Mouse (Mus musculus) midbrain, postnatal 0 days (tissue): ENCODE results near the gene Pde10a. TPM values are rescaled to one million over a fixed set of nuclear protein-coding genes. Genes with fewer than 3 reads are reported as not detected.

Experiments
- ATAC-seq: fragments of 200-750 bp; cut with Nextera tagmentation; 2 replicates; pipeline ENCODE4 v1.8.0; 2017; ENCODE audit warnings: moderate number of reproducible peaks, mild to moderate bottlenecking, moderate TSS enrichment, moderate library complexity; ENCODE audit not compliant: low FRiP score
- DNase-seq: peaks from one replicate; pipeline ENCODE4 v3.0.0-alpha.2; 2015; ENCODE audit warnings: low spot score
- H3K27ac ChIP-seq: fragments of 300-500 bp; sonication (generic); 2 replicates; pipeline ENCODE4 v1.5.1; 2014; ENCODE audit warnings: low read depth, mild to moderate bottlenecking, low read length, mixed read lengths
- H3K27me3 ChIP-seq: fragments of 300-500 bp; sonication (generic); 2 replicates; pipeline ENCODE4 v1.6.1; 2014; ENCODE audit warnings: low read length, control low read depth, mixed read lengths; ENCODE audit not compliant: insufficient read depth
- H3K36me3 ChIP-seq: fragments of 300-500 bp; sonication (generic); 2 replicates; pipeline ENCODE4 v1.6.1; 2014; ENCODE audit warnings: low read length, control low read depth, mixed read lengths; ENCODE audit not compliant: insufficient read depth
- H3K4me1 ChIP-seq: fragments of 300-500 bp; sonication (generic); 2 replicates; pipeline ENCODE4 v1.6.1; 2014; ENCODE audit warnings: mild to moderate bottlenecking, control low read depth, antibody characterized with exemption, low read length, mixed read lengths; ENCODE audit not compliant: insufficient read depth
- H3K4me2 ChIP-seq: fragments of 300-500 bp; sonication (generic); 2 replicates; pipeline ENCODE4 v1.6.1; 2014; ENCODE audit warnings: low read depth, mild to moderate bottlenecking, low read length, mixed read lengths; ENCODE audit not compliant: poor library complexity, severe bottlenecking
- H3K4me3 ChIP-seq: fragments of 300-500 bp; sonication (generic); 2 replicates; pipeline ENCODE4 v1.5.1; 2014; ENCODE audit warnings: low read depth, mild to moderate bottlenecking, low read length, moderate library complexity
- H3K9ac ChIP-seq: fragments of 300-500 bp; sonication (generic); replicated peaks from 2 replicates; pipeline ENCODE4 v1.6.1; 2014; ENCODE audit warnings: mild to moderate bottlenecking, low read length, moderate library complexity, mixed read lengths; ENCODE audit not compliant: poor library complexity, severe bottlenecking
- H3K9me3 ChIP-seq: fragments of 300-500 bp; sonication (generic); 2 replicates; pipeline ENCODE4 v1.6.1; 2016; ENCODE audit warnings: low read length, control low read depth
- CTCF ChIP-seq: IDR thresholded peaks from 2 replicates; pipeline ENCODE4 v1.5.1; 2016; ENCODE audit warnings: antibody characterized with exemption, mild to moderate bottlenecking
- WGBS: fragments of 180-500 bp; shearing (Covaris S2); extraction: QIAGEN DNeasy Blood & Tissue Kit; methylation state at CpG from one replicate; pipeline ENCODE4 v1.1.7; 2014; 5-methylcytosine and 5-hydroxymethylcytosine counted together
- polyA plus RNA-seq: library from polyadenylated mRNA; unstranded; fragments of >200 nt; fragmentation: Nextera tagmentation; extraction: Ambion mirVana; gene quantifications from 2 replicates; pipeline ENCODE4 v1.2.1, GENCODE M21; 2015
- total RNA-seq: library from RNA; depleted of rRNA; stranded (reverse); fragments of >200 nt; gene quantifications from 2 replicates; pipeline ENCODE4 v1.2.3, GENCODE M21; 2014

Pde10a gene
- total and polyA plus RNA-seq, 2 experiments from 2014 or later = 8.6 to 40.3 TPM

DNA sequence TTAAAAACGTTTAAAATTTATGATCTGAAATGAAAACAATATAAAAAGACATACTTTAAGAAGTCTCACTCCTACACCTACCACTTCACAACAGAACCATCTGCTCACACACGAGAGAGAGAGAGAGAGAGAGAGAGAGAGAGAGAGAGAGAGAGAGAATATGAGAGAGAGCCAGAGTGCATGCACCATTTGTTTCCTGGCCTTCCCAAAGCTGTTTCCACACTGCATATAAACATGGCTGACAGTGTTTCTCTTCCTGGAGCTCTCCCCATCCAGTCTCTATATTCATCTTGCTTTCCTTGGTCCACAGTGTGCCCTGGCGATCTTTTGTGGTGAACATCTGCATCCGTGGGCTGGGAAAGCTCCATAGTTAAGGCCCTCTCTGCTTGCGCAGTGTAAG is 253.7 kb downstream of the Pde10a start:
- DNase-seq = no peak

DNA sequence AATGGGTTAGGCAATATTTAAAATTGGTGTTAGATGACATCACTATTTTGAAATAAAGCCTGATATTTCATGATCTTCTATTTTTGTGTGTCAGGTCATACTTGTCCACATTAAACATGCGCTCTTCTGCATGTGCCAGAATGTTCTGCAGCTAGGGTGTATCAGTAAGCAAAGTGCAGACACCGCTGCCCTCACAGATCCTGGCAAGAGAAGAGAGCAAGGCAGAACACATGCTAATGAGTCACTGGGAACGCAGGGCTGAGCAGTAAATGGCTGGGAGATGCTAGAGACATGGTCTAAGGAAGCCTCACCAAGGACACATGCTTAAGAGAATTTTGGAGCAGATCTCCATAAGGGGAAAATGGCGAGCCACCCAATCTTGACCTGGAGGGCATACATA is 255.3 kb downstream of the Pde10a start:
- Histone ChIP-seq H3K4me3 (no peak overlapping the region), H3K27me3 (no peaks in the 10 kb centered on the region), H3K4me2 (no peak overlapping the region), H3K4me1 (no peaks in the 10 kb centered on the region), H3K36me3 (no peaks in the 10 kb centered on the region), H3K9me3 (no peaks in the 10 kb centered on the region), H3K27ac (no peak overlapping the region), H3K9ac (no peak overlapping the region)
- no peak for TF ChIP-seq CTCF
- ATAC-seq = no peak
- WGBS = 81% methylated on average over 4 of the region's 4 CpGs
- DNase-seq = no peak

More for the DNA sequence above, 253.7 kb downstream of the Pde10a start:
- no peaks in the 10 kb centered on the region for H3K9me3 ChIP-seq
- no peaks in the 10 kb centered on the region for H3K36me3 ChIP-seq
- no peaks in the 10 kb centered on the region for H3K27me3 ChIP-seq
- WGBS = 71% methylated on average over 5 of the region's 5 CpGs
- no peak overlapping the region for H3K4me3 ChIP-seq
- no peak for ATAC-seq
- H3K9ac ChIP-seq = no peak overlapping the region
- H3K4me2 ChIP-seq = no peak overlapping the region
- no peaks in the 10 kb centered on the region for H3K4me1 ChIP-seq
- TF ChIP-seq CTCF = no peak
- H3K27ac ChIP-seq = no peak overlapping the region

DNA sequence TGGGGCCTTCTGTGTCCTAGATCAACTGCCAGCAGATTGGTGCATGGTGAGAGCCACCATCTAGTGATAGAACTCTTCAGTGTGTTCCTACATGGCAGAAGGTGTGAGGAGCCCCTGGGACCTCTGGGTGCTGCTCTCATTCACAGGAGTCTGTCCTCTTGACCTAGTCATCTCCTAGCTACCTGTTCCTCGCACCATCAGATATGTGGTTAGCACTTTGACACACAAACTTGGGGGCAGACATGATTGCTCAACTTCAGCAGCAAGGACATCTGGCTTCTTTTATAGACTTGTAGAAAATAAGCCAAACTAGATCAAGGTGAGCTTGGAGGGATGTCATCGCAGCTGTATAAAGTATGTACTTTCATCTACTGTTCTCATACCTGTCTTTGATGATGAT is 255.9 kb downstream of the Pde10a start:
- Histone ChIP-seq H3K4me2 (no peak overlapping the region), H3K27me3 (no peaks in the 10 kb centered on the region), H3K27ac (no peak overlapping the region), H3K9ac (no peak overlapping the region), H3K4me1 (no peaks in the 10 kb centered on the region), H3K36me3 (no peaks in the 10 kb centered on the region), H3K4me3 (no peak overlapping the region), H3K9me3 (no peaks in the 10 kb centered on the region)
- ATAC-seq (no peak), DNase-seq (no peak)
- WGBS = 91% methylated on average over 2 of the region's 2 CpGs
- no peak for TF ChIP-seq CTCF

DNA sequence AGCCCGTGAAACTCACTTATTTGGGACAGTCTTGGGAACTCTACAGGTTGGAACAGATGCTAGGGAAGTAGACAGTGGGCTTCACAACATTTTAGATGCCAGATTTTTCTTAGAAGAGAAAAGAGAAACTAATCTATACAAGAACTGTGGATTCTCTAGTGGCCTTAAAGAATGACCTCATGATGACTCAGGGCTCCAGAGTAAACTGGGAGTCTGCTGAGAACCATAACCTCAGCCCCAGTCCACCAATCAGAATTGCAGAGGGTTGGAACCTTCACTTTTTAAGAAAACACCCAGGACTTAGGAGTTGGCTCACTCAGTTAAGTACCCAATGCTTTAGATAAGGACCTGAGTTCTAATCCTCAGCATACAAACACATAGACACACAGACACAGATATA is 256.4 kb downstream of the Pde10a start:
- Histone ChIP-seq H3K4me1 (no peaks in the 10 kb centered on the region), H3K4me3 (no peak overlapping the region), H3K9ac (no peak overlapping the region), H3K9me3 (no peaks in the 10 kb centered on the region), H3K27me3 (no peaks in the 10 kb centered on the region), H3K4me2 (no peak overlapping the region), H3K27ac (no peak overlapping the region), H3K36me3 (no peaks in the 10 kb centered on the region)
- DNase-seq (no peak), ATAC-seq (no peak)
- 77% methylated on average over 1 of the region's 1 CpGs for WGBS
- no peak for TF ChIP-seq CTCF

DNA sequence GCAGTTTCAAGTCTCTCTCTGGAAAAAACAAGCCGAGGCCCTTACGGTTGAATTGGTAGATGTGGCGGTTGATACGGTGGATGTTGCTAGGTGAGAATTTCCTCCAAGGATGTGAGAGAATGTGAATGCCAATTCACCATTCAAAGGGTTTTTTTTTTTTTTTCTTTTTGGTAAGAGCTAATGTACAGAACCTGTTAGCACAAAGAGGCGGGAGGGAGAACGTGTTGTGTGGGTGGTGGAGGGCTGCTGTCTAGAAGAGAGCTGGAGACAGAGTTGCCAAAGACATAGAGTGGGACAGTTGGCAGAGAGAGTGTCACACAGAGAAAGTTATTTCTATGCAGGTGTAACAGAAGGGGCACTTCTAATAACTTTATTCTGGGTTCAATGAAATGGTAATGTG is 260.7 kb downstream of the Pde10a start:
- Histone ChIP-seq H3K4me2 (no peak overlapping the region), H3K4me3 (no peak overlapping the region), H3K4me1 (no peaks in the 10 kb centered on the region), H3K9ac (no peak overlapping the region), H3K27ac (no peak overlapping the region), H3K9me3 (no peaks in the 10 kb centered on the region), H3K36me3 (no peaks in the 10 kb centered on the region), H3K27me3 (no peaks in the 10 kb centered on the region; the same call in 1 of the 2 replicates)
- DNase-seq (no peak), ATAC-seq (no peak)
- no peak for TF ChIP-seq CTCF
- WGBS = 74% methylated on average over 6 of the region's 6 CpGs

DNA sequence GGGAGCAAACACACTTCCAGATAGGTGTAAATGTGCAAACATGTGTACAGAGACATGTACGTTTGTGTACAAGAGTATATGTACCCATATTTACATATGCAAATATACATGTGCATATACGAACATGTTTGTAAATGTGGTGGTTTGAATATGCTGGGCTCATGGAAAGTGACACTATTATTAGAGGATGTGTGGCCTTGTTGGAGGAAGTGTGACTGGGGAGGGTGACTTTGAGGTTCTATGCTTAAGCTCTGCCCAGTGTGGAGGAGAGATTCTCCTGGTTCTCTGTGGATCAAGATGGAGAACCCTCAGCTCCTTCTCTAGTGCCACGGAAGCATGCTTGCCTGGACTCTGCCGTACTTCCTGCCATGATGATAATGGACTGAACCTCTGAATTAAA is 261.3 kb downstream of the Pde10a start:
- Histone ChIP-seq H3K27ac (no peak overlapping the region), H3K27me3 (no peaks in the 10 kb centered on the region; the same call in 1 of the 2 replicates), H3K4me2 (no peak overlapping the region), H3K9me3 (no peaks in the 10 kb centered on the region), H3K4me3 (no peak overlapping the region), H3K4me1 (no peaks in the 10 kb centered on the region), H3K36me3 (no peaks in the 10 kb centered on the region), H3K9ac (no peak overlapping the region)
- no peak for TF ChIP-seq CTCF
- ATAC-seq = no peak
- WGBS = 89% methylated on average over 4 of the region's 4 CpGs
- no peak for DNase-seq
